Mouse (Mus musculus) small intestine, adult 2 months (tissue): Measurements from ENCODE around the gene Neu4. TPM values are rescaled to one million over a fixed set of nuclear protein-coding genes. Genes with fewer than 3 reads are reported as not detected.
A peak's percentile ranks its signal among the peaks of the same experiment; 100 is the strongest.

ENCODE experiments used
- H3K27ac ChIP-seq: fragments of 200-500 bp; 2 replicates; pipeline ENCODE4 v1.5.1; 2012; ENCODE audit warnings: low read depth, low read length, control low read depth, inconsistent platforms; ENCODE audit not compliant: insufficient read depth
- H3K27me3 ChIP-seq: fragments of 200-500 bp; 2 replicates; pipeline ENCODE4 v1.6.1; 2012; ENCODE audit warnings: mild to moderate bottlenecking, moderate library complexity, low read length, inconsistent platforms; ENCODE audit not compliant: control insufficient read depth, insufficient read depth
- H3K36me3 ChIP-seq: fragments of 200-500 bp; 2 replicates; pipeline ENCODE4 v1.6.1; 2012; ENCODE audit warnings: mild to moderate bottlenecking, low read length, control low read depth, inconsistent platforms; ENCODE audit not compliant: control insufficient read depth, insufficient read depth
- H3K4me1 ChIP-seq: fragments of 200-500 bp; 2 replicates; pipeline ENCODE4 v1.6.1; 2012; ENCODE audit warnings: low read length, inconsistent platforms, mixed read lengths; ENCODE audit not compliant: control insufficient read depth, insufficient read depth, insufficient read length
- H3K4me3 ChIP-seq: fragments of 200-500 bp; 2 replicates; pipeline ENCODE4 v1.5.1; 2012; ENCODE audit warnings: low read depth, mild to moderate bottlenecking, control low read depth, inconsistent platforms, low read length, moderate library complexity
- CTCF ChIP-seq: fragments of 200-500 bp; IDR thresholded peaks from 2 replicates; pipeline ENCODE4 v1.5.1; 2012; ENCODE audit warnings: low read depth, mild to moderate bottlenecking, control low read depth, inconsistent platforms, low read length, moderate library complexity, mixed read lengths; ENCODE audit not compliant: insufficient replicate concordance, insufficient read length; ENCODE audit errors: extremely low read depth
- POLR2A ChIP-seq: fragments of 200-500 bp; IDR thresholded peaks from 2 replicates; pipeline ENCODE4 v1.6.1; 2012; ENCODE audit warnings: low read depth, mild to moderate bottlenecking, control low read depth, inconsistent platforms, low read length, moderate library complexity
- WGBS: fragments of 180-500 bp; shearing (Covaris S2); methylation state at CpG from one replicate; pipeline ENCODE4 v1.1.7; 2018; 5-methylcytosine and 5-hydroxymethylcytosine counted together
- polyA plus RNA-seq: library from polyadenylated mRNA; depleted of rRNA; stranded (reverse); fragments of >200 nt; gene quantifications from 2 replicates; pipeline ENCODE4 v1.2.3, GENCODE M21; 2012

Neu4 gene
- polyA plus RNA-seq, 1 experiment = not detected

DNA sequence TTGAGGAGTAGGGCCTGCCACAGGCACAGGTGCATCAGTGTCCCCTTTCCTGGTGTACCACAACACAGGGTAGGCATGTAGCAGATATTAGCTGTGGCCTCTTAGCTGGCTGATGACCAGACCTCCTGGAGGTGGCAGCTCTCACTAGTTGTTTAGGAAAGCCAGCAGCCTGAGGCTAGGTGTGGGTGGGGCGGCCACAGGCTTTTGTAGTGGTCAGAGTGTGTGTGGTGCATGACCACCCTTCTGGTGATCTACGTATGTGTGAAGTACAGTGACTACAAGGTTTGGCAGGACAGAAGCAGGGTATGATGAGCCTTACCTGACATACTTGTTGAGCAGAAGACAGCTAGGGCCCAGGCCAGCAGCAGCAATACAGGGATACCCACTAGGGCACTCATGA, 20.1 kb downstream of the Neu4 start:
- TF ChIP-seq CTCF (no peak), POLR2A (no peak)
- Histone ChIP-seq H3K4me3 (no peak overlapping the region), H3K27me3 (no peaks in the 10 kb centered on the region), H3K27ac (no peak overlapping the region), H3K4me1 (no peaks in the 10 kb centered on the region), H3K36me3 (no peaks in the 10 kb centered on the region)
- 89% methylated on average over 2 of the region's 2 CpGs for WGBS

DNA sequence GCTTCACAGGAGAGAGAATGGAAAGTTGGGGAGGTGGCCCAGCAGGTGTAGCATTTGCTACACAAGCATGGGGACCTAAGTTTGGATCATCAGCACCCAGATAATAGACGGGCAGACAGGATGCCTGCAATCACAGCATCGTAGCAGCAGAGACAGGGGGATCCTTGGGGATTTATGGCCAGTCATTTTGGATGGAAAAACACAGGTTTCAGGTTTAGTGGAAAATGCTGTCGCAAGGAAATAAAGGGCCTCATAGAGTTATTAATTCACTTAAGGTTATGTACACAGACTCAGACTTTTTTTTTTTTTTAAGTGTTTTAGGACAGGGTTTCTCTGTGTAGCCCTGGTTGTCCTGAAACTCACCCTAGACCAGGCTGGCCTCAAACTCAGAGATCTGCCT, 25.3 kb downstream of the Neu4 start:
- WGBS = 60% methylated on average over 3 of the region's 3 CpGs
- TF ChIP-seq POLR2A (no peak), CTCF (no peak)
- H3K36me3 ChIP-seq = no peaks in the 10 kb centered on the region
- no peak overlapping the region for H3K27ac ChIP-seq
- H3K4me3 ChIP-seq = no peak overlapping the region
- no peaks in the 10 kb centered on the region for H3K4me1 ChIP-seq
- H3K27me3 ChIP-seq = no peaks in the 10 kb centered on the region

DNA sequence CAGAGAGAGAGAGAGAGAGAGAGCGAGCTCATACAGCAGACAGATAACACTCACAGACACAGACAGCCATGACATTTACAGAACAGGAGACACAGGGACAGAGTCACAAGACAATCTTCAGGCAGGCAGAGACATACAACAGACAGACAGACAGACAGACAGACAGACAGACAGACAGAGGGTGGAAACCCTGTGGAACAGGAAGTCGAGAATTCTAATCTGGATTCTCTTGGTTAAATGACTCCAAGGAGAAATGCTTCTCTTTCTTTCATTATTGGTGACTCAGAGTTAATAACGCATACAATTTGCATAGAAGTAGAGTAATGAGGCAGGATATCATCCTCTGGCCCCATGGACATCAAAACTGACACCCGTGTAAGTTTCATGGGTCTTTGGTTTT, 26.3 kb downstream of the Neu4 start:
- WGBS = 60% methylated on average over 4 of the region's 4 CpGs
- no peaks in the 10 kb centered on the region for H3K4me1 ChIP-seq
- no peaks in the 10 kb centered on the region for H3K27me3 ChIP-seq

DNA sequence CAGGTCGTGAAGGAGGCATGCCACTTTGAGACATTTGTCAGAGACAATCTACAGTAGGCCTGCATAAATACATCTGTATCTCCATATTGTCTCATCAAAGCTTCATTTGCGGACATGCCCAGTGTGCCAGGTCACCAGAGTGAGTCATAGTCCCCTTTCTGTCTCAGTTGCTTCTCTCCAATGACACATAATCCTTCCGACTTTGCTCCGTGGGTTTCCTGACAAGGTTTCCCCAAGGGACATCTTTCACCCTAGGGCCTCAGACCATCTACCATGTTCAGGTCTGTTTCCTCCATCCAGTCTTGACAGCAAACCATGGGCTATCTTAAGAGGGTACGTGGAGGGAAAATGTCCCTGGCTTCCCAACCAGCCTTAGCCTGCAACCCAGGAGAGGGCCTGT, 30.9 kb downstream of the Neu4 start:
- 79% methylated on average over 5 of the region's 5 CpGs for WGBS
- no peaks in the 10 kb centered on the region; the same call in none of the 2 replicates for H3K4me1 ChIP-seq
- H3K36me3 ChIP-seq = no peaks in the 10 kb centered on the region
- no peaks in the 10 kb centered on the region for H3K27me3 ChIP-seq
- TF ChIP-seq POLR2A (no peak), CTCF (no peak)
- no peak overlapping the region for H3K27ac ChIP-seq
- H3K4me3 ChIP-seq = no peak overlapping the region

More for the DNA sequence above, 26.3 kb downstream of the Neu4 start:
- Histone ChIP-seq H3K4me3 (no peak overlapping the region), H3K27ac (no peak overlapping the region), H3K36me3 (no peaks in the 10 kb centered on the region)
- TF ChIP-seq POLR2A (no peak), CTCF (no peak)

DNA sequence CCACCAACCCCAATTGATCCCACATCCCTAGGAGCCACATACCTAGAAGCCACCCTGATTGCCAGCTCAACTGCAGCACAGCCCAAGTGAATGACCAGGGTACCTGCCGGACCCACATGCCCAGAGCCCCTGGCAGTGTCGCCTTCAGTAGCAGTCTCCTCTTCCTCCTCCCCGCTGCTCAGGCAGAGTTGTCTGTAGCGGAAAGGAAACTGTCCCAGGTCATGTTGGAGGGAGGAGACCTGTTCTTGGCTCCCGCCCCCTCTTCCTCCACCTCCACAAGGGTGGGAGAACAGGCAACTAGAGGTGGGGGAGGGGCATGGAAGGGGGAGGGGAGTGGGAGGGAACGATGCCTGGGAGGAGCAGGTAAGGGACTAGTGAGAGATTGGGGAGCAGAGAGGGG, 32.1 kb downstream of the Neu4 start, which contains the start of gene Pdcd1:
Gene Pdcd1 (minus strand): TSS at position 181 of the 400 bp plus-strand sequence.
- no peaks in the 10 kb centered on the region; the same call in none of the 2 replicates for H3K4me1 ChIP-seq
- peak within 1 kb of the TSS; percentile 47 for H3K4me3 ChIP-seq
- H3K36me3 ChIP-seq = no peaks in the 10 kb centered on the region
- TF ChIP-seq POLR2A = no peak
- no peak for TF ChIP-seq CTCF
- no peak within 1 kb of the TSS for H3K27ac ChIP-seq
- H3K27me3 ChIP-seq = no peaks in the 10 kb centered on the region
- WGBS = 47% methylated on average over 6 of the region's 6 CpGs

DNA sequence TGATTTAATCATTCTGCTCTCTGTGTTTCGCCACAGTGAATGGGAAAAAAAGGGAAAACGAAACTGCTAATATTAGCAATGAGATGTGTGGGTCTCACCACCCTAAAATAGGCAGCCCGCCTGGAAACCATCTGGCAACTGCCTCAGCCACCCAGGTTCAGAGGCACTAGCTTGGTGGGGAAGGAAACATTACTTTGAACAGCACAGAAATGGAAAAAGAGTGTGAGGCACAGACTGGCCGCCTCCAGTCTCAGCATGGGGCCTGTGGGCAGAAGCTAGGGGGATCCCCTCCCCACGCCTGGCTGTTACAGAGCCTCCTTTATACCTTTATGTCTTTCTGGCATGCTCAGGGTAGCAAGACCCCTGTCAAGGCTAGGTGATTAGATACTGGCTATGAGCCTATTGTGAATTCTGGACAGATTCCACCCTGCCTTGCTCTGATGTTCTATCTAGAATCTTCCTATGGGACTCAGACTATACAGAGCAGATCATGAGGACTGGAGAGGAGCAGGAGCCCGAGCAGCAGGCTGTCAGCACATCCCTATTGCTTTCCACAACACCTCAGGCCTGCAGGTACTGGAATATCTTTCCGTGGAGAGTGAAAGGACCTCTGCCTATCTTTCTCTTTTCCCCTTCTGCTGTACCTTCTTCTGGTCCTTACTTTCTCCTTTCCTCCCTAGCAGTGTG, 33.4 kb downstream of the Neu4 start:
- Histone ChIP-seq H3K27me3 (no peaks in the 10 kb centered on the region), H3K4me3 (no peak overlapping the region), H3K27ac (no peak overlapping the region), H3K4me1 (no peaks in the 10 kb centered on the region; the same call in none of the 2 replicates), H3K36me3 (no peaks in the 10 kb centered on the region)
- WGBS = 70% methylated on average over 7 of the region's 7 CpGs
- TF ChIP-seq CTCF (no peak), POLR2A (no peak)

DNA sequence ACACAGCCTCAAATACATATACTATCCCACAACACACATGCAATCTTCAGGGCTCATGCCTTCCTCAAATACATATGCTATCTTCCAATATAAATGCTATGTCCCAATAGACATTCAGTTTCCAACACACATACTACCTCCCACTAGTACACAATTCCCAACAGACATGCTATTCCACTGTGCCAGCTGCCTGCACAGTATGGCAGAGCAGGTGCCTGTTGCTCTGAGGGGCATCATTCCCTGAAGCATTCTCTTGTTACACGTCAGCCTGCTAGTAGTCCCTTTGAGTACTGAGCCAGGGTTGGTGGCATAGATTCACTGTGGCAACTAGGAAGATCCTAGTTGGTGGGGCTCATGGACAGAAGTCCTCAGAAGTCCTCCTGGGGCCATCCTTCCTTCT, 34.2 kb downstream of the Neu4 start:
- TF ChIP-seq POLR2A = no peak
- TF ChIP-seq CTCF = no peak
- WGBS = 77% methylated on average over 1 of the region's 1 CpGs

DNA sequence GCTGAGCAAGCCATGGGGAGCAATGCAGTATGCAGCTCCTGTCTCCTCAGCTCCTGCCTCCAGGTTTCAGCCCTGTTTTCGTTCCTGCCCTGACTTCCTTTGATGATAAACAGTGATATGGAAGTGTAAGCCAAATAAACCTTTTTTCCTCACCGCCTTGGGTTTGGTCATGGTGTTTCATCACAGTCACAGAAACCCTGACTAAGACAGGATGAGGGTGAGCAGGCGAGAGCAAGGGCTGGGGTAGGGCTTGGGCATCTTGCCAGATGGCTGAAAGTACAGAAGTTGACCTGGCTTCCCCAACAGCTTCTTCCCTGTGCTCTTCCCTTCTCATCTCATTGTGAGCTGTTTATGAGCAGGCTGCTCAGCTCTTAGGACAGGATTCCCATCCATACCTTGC, 35.7 kb downstream of the Neu4 start:
- H3K4me1 ChIP-seq = no peaks in the 10 kb centered on the region; the same call in none of the 2 replicates
- H3K36me3 ChIP-seq = no peaks in the 10 kb centered on the region
- H3K4me3 ChIP-seq = no peak overlapping the region
- H3K27me3 ChIP-seq = no peaks in the 10 kb centered on the region
- WGBS = 4% methylated on average over 3 of the region's 3 CpGs
- TF ChIP-seq CTCF (no peak), POLR2A (no peak)
- no peak overlapping the region for H3K27ac ChIP-seq

More for the DNA sequence above, 34.2 kb downstream of the Neu4 start:
- no peak overlapping the region for H3K27ac ChIP-seq
- no peaks in the 10 kb centered on the region for H3K36me3 ChIP-seq
- H3K4me1 ChIP-seq = no peaks in the 10 kb centered on the region; the same call in none of the 2 replicates
- no peak overlapping the region for H3K4me3 ChIP-seq
- H3K27me3 ChIP-seq = no peaks in the 10 kb centered on the region
